Comparison of ENCODE assay signal across 10 mouse cellular contexts in the genomic region with DNA sequence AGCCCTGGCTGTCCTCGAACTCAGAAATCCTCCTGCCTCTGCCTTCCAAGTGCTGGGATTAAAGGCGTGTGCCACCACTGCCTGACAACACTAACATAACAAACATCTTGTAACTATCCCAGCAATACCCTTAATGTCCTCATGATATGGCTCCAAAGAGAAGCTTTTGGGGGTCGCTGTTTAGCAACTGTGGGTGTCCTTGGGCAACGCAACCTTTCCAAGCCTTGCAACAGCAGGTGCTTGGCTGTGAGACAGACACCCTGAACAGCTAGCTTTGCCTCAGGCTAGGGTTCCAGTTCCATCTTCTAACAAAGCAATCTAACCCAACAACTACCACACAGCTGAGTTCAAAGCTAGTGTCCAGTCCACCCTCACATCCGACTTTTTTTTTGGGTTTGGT. TPM values are rescaled to one million over a fixed set of nuclear protein-coding genes. Genes with fewer than 3 reads are reported as not detected.
DNase-seq lines count a peak whose midpoint lies in the region; ATAC-seq and TF ChIP-seq lines count a peak whose summit lies in the region.
"Had no signal": no experiment of that assay in that cellular context is flagged by ENCODE, and none has a peak within 500 bp of the region (broad histone marks: within the 10 kb centered on the region; RNA-seq: fewer than 3 reads in every experiment).

No protein-coding gene starts in this region.

- H3K36me3 ChIP-seq in E14TG2a.4 (ENCODE audit: insufficient read depth, low read length): peaks cover 53% of the 10 kb centered on the region
- peaks cover 38% of the 10 kb centered on the region for H3K36me3 ChIP-seq in forebrain, postnatal 0 days (ENCODE audit: insufficient read depth)
- H3K36me3 ChIP-seq in liver, postnatal 0 days (replicated peaks; ENCODE audit: insufficient read depth, low read length): peaks cover 39% of the 10 kb centered on the region

- H3K4me1 ChIP-seq in E14TG2a.4 (replicated peaks; ENCODE audit: low read depth, low read length): peaks cover 63% of the 10 kb centered on the region
- peaks cover 18% of the 10 kb centered on the region for H3K4me1 ChIP-seq in forebrain, postnatal 0 days (ENCODE audit: insufficient read depth)
- H3K4me1 ChIP-seq in liver, postnatal 0 days (ENCODE audit: insufficient read depth): peaks cover 41% of the 10 kb centered on the region

- TF ChIP-seq CTCF in E14TG2a.4 (conservative IDR thresholded peaks at IDR 0.05; ENCODE audit: low read length): no peak
- no peak for TF ChIP-seq CTCF in forebrain, postnatal 0 days (IDR thresholded peaks at IDR 0.05; ENCODE audit: low read depth)
- no peak for TF ChIP-seq CTCF in liver, postnatal 0 days (IDR thresholded peaks at IDR 0.05; ENCODE audit: low read depth)

- H3K4me2 ChIP-seq in forebrain, postnatal 0 days (ENCODE audit: low read depth): peak overlapping the region; percentile 78
- peak overlapping the region; percentile 92 for H3K4me2 ChIP-seq in liver, postnatal 0 days (ENCODE audit: low read depth, low read length)

- peak overlapping the region; percentile 79; the same call in 1 of the 2 replicates for H3K9ac ChIP-seq in forebrain, postnatal 0 days
- peak overlapping the region; percentile 89 for H3K9ac ChIP-seq in liver, postnatal 0 days (replicated peaks)

- H3K4me3 ChIP-seq in E14TG2a.4 (replicated peaks; ENCODE audit: low read length): peak overlapping the region; percentile 98
- H3K4me3 ChIP-seq in forebrain, postnatal 0 days (ENCODE audit: low read depth, low read length): no peak overlapping the region
- peak overlapping the region; percentile 93 for H3K4me3 ChIP-seq in liver, postnatal 0 days (ENCODE audit: low read depth, low read length)

- 77% methylated on average over 5 of the region's 5 CpGs for WGBS in forebrain, postnatal 0 days
- 43% methylated on average over 5 of the region's 5 CpGs for WGBS in liver, postnatal 0 days (ENCODE audit: insufficient replicate concordance)

- no peaks in the 10 kb centered on the region for H3K27me3 ChIP-seq in E14TG2a.4 (ENCODE audit: insufficient read depth, low read length)
- no peaks in the 10 kb centered on the region for H3K27me3 ChIP-seq in forebrain, postnatal 0 days (ENCODE audit: insufficient read depth, low read length)
- H3K27me3 ChIP-seq in liver, postnatal 0 days (ENCODE audit: insufficient read depth, low read length): no peaks in the 10 kb centered on the region

- intact Hi-C loops in heart, postnatal 36 days (cut with DNase I): loop anchor here (10.0 kb wide), 2 partner anchors 359 to 719 kb away; partner anchors contain the start of genes Dennd1a and Psmb7

- H3K9me3 ChIP-seq in E14TG2a.4 (ENCODE audit: low read length): no peaks in the 10 kb centered on the region
- H3K9me3 ChIP-seq in forebrain, postnatal 0 days (ENCODE audit: low read length): no peaks in the 10 kb centered on the region
- no peaks in the 10 kb centered on the region for H3K9me3 ChIP-seq in liver, postnatal 0 days (ENCODE audit: low read length)

- H3K27ac ChIP-seq in forebrain, postnatal 0 days (ENCODE audit: low read depth, low read length): no peak overlapping the region
- peak overlapping the region; percentile 87; the same call in 1 of the 2 replicates for H3K27ac ChIP-seq in liver, postnatal 0 days (ENCODE audit: low read depth)

- no peak for TF ChIP-seq EP300 in liver, postnatal 0 days (IDR thresholded peaks at IDR 0.05; ENCODE audit: low read depth)

- DNase-seq in heart, adult 11 months: peak; percentile 78
- DNase-seq in heart, postnatal 36 days: no peak
- DNase-seq in forebrain, postnatal 0 days: no peak
- DNase-seq in liver, postnatal 0 days: no peak
- no peak for DNase-seq in retina, postnatal 1 day
- DNase-seq in cerebellum, adult 11 months: no peak
- DNase-seq: cerebellum, adult 8-10 months; kidney, postnatal 14 days had no signal

- ATAC-seq in forebrain, postnatal 0 days: no peak
- no peak for ATAC-seq in liver, postnatal 0 days
- ATAC-seq in megakaryocyte progenitor cell, adult 5-6 weeks (replicated peaks; ENCODE audit: poor library complexity): no peak

RNA-seq across cellular contexts. Expression of gene Arpc5l, which starts 1.6 kb away (rescaled TPM):
- total RNA-seq in heart, postnatal 36 days (2021): 10 to 100 TPM; 90.1 to 99.9 TPM
- 80.0 and 92.4 TPM in 2 replicates for total RNA-seq in forebrain, postnatal 0 days (2014; rRNA removed)
- 167 and 170 TPM in 2 replicates for polyA plus RNA-seq in forebrain, postnatal 0 days (2015; fragmentation: Nextera tagmentation; extraction: Ambion mirVana)
- 59.3 and 60.7 TPM in 2 replicates for polyA plus RNA-seq in liver, postnatal 0 days (2015; fragmentation: Nextera tagmentation; extraction: Ambion mirVana)
- 73.3 and 82.6 TPM in 2 replicates for total RNA-seq in megakaryocyte progenitor cell, adult 5-6 weeks (2015)
- total RNA-seq in megakaryocyte progenitor cell, adult 5-6 weeks (2017): 47.8 and 49.6 TPM in 2 replicates

RNA-seq across cellular contexts. Expression of gene Rpl35, which starts 1.9 kb away (rescaled TPM):
- 100 to 1,000 TPM; 321 to 338 TPM for total RNA-seq in heart, postnatal 36 days (2021)
- 128 and 358 TPM in 2 replicates for total RNA-seq in forebrain, postnatal 0 days (2014; rRNA removed)
- polyA plus RNA-seq in forebrain, postnatal 0 days (2015; fragmentation: Nextera tagmentation; extraction: Ambion mirVana): 660 and 891 TPM in 2 replicates
- 574 and 582 TPM in 2 replicates for polyA plus RNA-seq in liver, postnatal 0 days (2015; fragmentation: Nextera tagmentation; extraction: Ambion mirVana)
- total RNA-seq in megakaryocyte progenitor cell, adult 5-6 weeks (2015): 632 and 667 TPM in 2 replicates
- total RNA-seq in megakaryocyte progenitor cell, adult 5-6 weeks (2017): 1,515 and 1,624 TPM in 2 replicates

RNA-seq across cellular contexts. Expression of gene Wdr38, which starts 6.2 kb away (rescaled TPM):
- total RNA-seq in heart, postnatal 36 days (2021): under 1 TPM in 1 of 2 experiments, not detected in 1; 0.14 TPM
- 0.43 and 1.4 TPM in 2 replicates for total RNA-seq in forebrain, postnatal 0 days (2014; rRNA removed)
- polyA plus RNA-seq in forebrain, postnatal 0 days (2015; fragmentation: Nextera tagmentation; extraction: Ambion mirVana): 0.38 and 0.64 TPM in 2 replicates
- 0.53 and 0.60 TPM in 2 replicates for polyA plus RNA-seq in liver, postnatal 0 days (2015; fragmentation: Nextera tagmentation; extraction: Ambion mirVana)
- total RNA-seq in megakaryocyte progenitor cell, adult 5-6 weeks (2015): 0.22 TPM in 2 replicates
- 0.25 and 0.88 TPM in 2 replicates for total RNA-seq in megakaryocyte progenitor cell, adult 5-6 weeks (2017)
